Mouse (Mus musculus) duodenum, adult 2 months (tissue): Measurements from ENCODE around the gene Ccdc144b. TPM values are rescaled to one million over a fixed set of nuclear protein-coding genes. Genes with fewer than 3 reads are reported as not detected.

Experiments
- polyA plus RNA-seq: library from polyadenylated mRNA; depleted of rRNA; stranded (reverse); fragments of >200 nt; gene quantifications from 2 replicates; pipeline ENCODE4 v1.2.3, GENCODE M21; 2012; ENCODE audit warnings: low replicate concordance; rRNA removed

Ccdc144b gene
- polyA plus RNA-seq, result not detected in 2 replicates

GRCm38 (mm10) chr3:36053447-36053846 is at the start of gene Ccdc144b:
Ccdc144b (minus strand) TSS chr3:36053547.

GRCm38 (mm10) chr3:36065843-36066651 is 12.7 kb upstream of the Ccdc144b start, which contains the start of gene Acad9:
Acad9 (plus strand) TSS chr3:36065979.

GRCm38 (mm10) chr3:36000275-36001239 is 52.8 kb downstream of the Ccdc144b start, which contains the start of gene Mccc1:
Mccc1 (minus strand) TSS chr3:36000678.

Other genes starting within 250 kb of the Ccdc144b start
- 0.50 and 2.1 TPM in 2 replicates for gene Dcun1d1, start 116.1 kb downstream of the Ccdc144b start, polyA plus RNA-seq
- 5.9 and 7.7 TPM in 2 replicates for gene Mccc1, start 52.9 kb downstream of the Ccdc144b start, polyA plus RNA-seq
- gene Acad9, start 12.4 kb upstream of the Ccdc144b start, polyA plus RNA-seq, result 2.5 and 7.3 TPM in 2 replicates
- 0.07 and 0.22 TPM in 2 replicates for gene D3Ertd254e, start 97.5 kb upstream of the Ccdc144b start, polyA plus RNA-seq
- not detected in 2 replicates for gene Qrfpr, start 168.8 kb upstream of the Ccdc144b start, polyA plus RNA-seq